Mouse (Mus musculus): ENCODE results near the gene Cyp26c1. TPM values are rescaled to one million over a fixed set of nuclear protein-coding genes. Genes with fewer than 3 reads are reported as not detected.

The Cyp26c1 gene
- polyA plus RNA-seq, 1 experiment from 2014 or later, result not detected

GRCm38 (mm10) chr19:37740043-37740442, 54.7 kb downstream of the Cyp26c1 start:
- no peak for ATAC-seq (ENCODE audit: low read depth)
- H3K4me2 ChIP-seq (ENCODE audit: low read depth, low read length), result no peak overlapping the region
- 26% methylated on average over 7 of the region's 7 CpGs for WGBS (ENCODE audit: insufficient replicate concordance)
- no peak overlapping the region for H3K4me3 ChIP-seq (ENCODE audit: low read depth, low read length)
- no peaks in the 10 kb centered on the region for H3K9me3 ChIP-seq (replicated peaks; ENCODE audit: control insufficient read depth, low read length)
- no peaks in the 10 kb centered on the region for H3K27me3 ChIP-seq (ENCODE audit: control insufficient read depth, insufficient read depth, low read depth, low read length)
- no peaks in the 10 kb centered on the region for H3K36me3 ChIP-seq (ENCODE audit: control insufficient read depth, insufficient read depth)
- no peak overlapping the region for H3K27ac ChIP-seq (ENCODE audit: low read length)
- no peak overlapping the region for H3K9ac ChIP-seq (ENCODE audit: low read depth, low read length)
- H3K4me1 ChIP-seq (ENCODE audit: control insufficient read depth, low read depth, low read length), result no peaks in the 10 kb centered on the region

Other genes with a start within 250 kb of the Cyp26c1 start
- gene Exoc6, start 135.2 kb upstream of the Cyp26c1 start, polyA plus RNA-seq (2015; fragmentation: Nextera tagmentation; extraction: Ambion mirVana), result 25.7 and 28.0 TPM in 2 replicates
- gene Cyp26a1, start 12.2 kb downstream of the Cyp26c1 start, polyA plus RNA-seq (2015; fragmentation: Nextera tagmentation; extraction: Ambion mirVana), result not detected in 2 replicates